Mouse (Mus musculus) mouse trophoblast stem cell (cell line): ENCODE results near the gene Olfr1156.

Experiments used
- in situ Hi-C, 2 experiments: fragments of 300-500 bp; cut with MseI, MboI; formaldehyde crosslinking; loops; 2 replicates in 1 of 2; 3 replicates in 1 of 2; pipeline ENCODE4 v1.15.1; 2025

The Olfr1156 gene

DNA sequence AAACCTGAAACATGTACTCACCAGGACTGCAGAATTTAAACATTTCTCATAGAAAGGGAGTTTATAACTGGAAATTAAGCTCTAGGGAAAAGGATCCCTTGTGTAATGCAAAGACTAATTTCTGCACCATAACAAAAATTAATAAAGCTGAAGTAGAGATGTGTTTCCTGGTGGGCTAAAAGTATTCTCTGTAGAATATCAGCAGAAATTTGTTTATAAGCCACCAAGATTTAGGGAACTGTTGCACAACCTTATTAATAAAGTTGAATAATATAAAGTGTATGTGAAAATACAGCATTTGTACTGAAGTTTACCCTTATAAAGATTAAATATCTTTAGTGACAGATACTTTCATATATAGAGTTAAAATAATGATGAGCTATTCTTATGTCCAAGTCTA, at the start of gene Olfr1156:
Gene Olfr1156, minus strand, starts transcription at position 101 of the 400 bp plus-strand sequence.
- in situ Hi-C loops: no loop called here

- in situ Hi-C loops: no loop called here
Measured at GRCm38 (mm10) chr2:87989813-87990212, 36.9 kb upstream of the Olfr1156 start, which contains the start of gene Olfr1158. TSS of gene Olfr1158 (plus strand) at chr2:87990113.

- in situ Hi-C loops: no loop called here
Measured at GRCm38 (mm10) chr2:87974563-87974962, 21.7 kb upstream of the Olfr1156 start, which contains the start of gene Olfr74. TSS of gene Olfr74 (minus strand) at chr2:87974663.

- in situ Hi-C loops: no loop called here
Measured at GRCm38 (mm10) chr2:87968199-87968598, 15.3 kb upstream of the Olfr1156 start, which contains the start of gene Olfr1157. TSS of gene Olfr1157 (minus strand) at chr2:87968299.

DNA sequence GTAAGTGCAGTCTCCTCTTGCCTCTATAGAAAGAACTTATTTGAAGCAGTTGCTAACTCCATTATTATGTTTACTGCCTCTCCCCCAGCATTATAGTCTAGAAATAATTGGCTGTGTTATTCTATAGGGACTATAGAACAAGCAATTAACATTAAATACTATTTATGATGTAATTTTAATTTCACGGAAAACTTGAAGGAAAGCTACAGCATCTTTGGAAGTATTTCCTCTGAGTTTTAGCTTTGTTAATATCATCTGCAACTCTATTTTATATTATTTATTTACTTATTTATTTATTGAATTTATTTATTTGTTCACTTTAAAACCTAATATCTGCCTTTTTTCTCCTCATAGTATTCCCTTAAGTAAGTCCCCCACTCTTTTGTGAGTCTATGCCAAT, 7.9 kb downstream of the Olfr1156 start, which contains the start of gene Olfr1155:
Gene Olfr1155, minus strand, starts transcription at position 101 of the 400 bp plus-strand sequence.
- in situ Hi-C loops: no loop called here

DNA sequence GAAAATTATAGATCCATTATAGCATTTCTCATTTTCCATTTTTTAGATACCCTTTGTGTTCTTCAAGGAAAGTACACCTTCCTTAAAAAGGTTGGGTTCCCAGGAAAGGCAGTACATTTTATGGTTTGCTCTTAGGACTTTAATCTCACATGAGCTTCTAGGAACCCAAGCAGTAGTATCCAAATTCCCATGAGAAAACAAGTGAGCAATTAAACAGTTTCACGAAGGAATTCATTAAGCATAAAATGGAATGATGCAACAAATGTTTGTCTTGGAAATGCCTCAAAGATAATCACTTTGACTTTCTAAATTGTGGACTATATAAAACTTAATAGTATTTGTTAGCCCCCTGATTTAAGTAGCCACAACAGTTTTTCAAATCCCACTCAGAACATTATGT, 47.8 kb downstream of the Olfr1156 start, which contains the start of gene Olfr1154:
Gene Olfr1154, minus strand, starts transcription at position 101 of the 400 bp plus-strand sequence.
- in situ Hi-C loops: no loop called here
